Mouse (Mus musculus) embryonic facial prominence, embryonic 14.5 days (tissue): ENCODE results near the gene 9130023H24Rik. TPM values are rescaled to one million over a fixed set of nuclear protein-coding genes. Genes with fewer than 3 reads are reported as not detected.

Experiments used
- ATAC-seq: fragments of 200-750 bp; cut with Nextera tagmentation; 2 replicates; pipeline ENCODE4 v1.8.0; 2017; ENCODE audit warnings: low read depth, moderate number of reproducible peaks, moderate TSS enrichment
- DNase-seq: peaks from one replicate; pipeline ENCODE4 v3.0.0-alpha.2; 2015; ENCODE audit warnings: low spot score
- H3K27ac ChIP-seq: fragments of 300-500 bp; sonication (generic); replicated peaks from 2 replicates; pipeline ENCODE4 v1.5.1; 2014; ENCODE audit warnings: low read depth, mild to moderate bottlenecking, low read length, moderate library complexity
- H3K27me3 ChIP-seq: fragments of 300-500 bp; sonication (generic); replicated peaks from 2 replicates; pipeline ENCODE4 v1.6.1; 2014; ENCODE audit warnings: low read length; ENCODE audit not compliant: control insufficient read depth, insufficient read depth
- H3K36me3 ChIP-seq: fragments of 300-500 bp; sonication (generic); 2 replicates; pipeline ENCODE4 v1.6.1; 2014; ENCODE audit warnings: low read length, mixed read lengths; ENCODE audit not compliant: control insufficient read depth, insufficient read depth
- H3K4me1 ChIP-seq: fragments of 300-500 bp; sonication (generic); 2 replicates; pipeline ENCODE4 v1.6.1; 2014; ENCODE audit warnings: antibody characterized with exemption, low read length; ENCODE audit not compliant: control insufficient read depth, insufficient read depth
- H3K4me2 ChIP-seq: fragments of 300-500 bp; sonication (generic); 2 replicates; pipeline ENCODE4 v1.6.1; 2014; ENCODE audit warnings: low read depth, mild to moderate bottlenecking, low read length, moderate library complexity, mixed read lengths
- H3K4me3 ChIP-seq: fragments of 300-500 bp; sonication (generic); 2 replicates; pipeline ENCODE4 v1.5.1; 2014; ENCODE audit warnings: low read depth, mild to moderate bottlenecking, low read length
- H3K9ac ChIP-seq: fragments of 300-500 bp; sonication (generic); 2 replicates; pipeline ENCODE4 v1.6.1; 2014; ENCODE audit warnings: low read depth, mild to moderate bottlenecking, low read length, moderate library complexity, mixed read lengths
- H3K9me3 ChIP-seq: fragments of 300-500 bp; sonication (generic); 2 replicates; pipeline ENCODE4 v1.6.1; 2016; ENCODE audit warnings: low read length; ENCODE audit not compliant: control insufficient read depth
- WGBS: fragments of 180-500 bp; shearing (Covaris S2); extraction: QIAGEN DNeasy Blood & Tissue Kit; methylation state at CpG from one replicate; pipeline ENCODE4 v1.1.7; 2014; 5-methylcytosine and 5-hydroxymethylcytosine counted together
- polyA plus RNA-seq: library from polyadenylated mRNA; unstranded; fragments of >200 nt; fragmentation: Nextera tagmentation; extraction: Ambion mirVana; gene quantifications from 2 replicates; pipeline ENCODE4 v1.2.1, GENCODE M21; 2014

The 9130023H24Rik gene
- polyA plus RNA-seq, 1 experiment from 2014 or later = 8.4 TPM

DNA sequence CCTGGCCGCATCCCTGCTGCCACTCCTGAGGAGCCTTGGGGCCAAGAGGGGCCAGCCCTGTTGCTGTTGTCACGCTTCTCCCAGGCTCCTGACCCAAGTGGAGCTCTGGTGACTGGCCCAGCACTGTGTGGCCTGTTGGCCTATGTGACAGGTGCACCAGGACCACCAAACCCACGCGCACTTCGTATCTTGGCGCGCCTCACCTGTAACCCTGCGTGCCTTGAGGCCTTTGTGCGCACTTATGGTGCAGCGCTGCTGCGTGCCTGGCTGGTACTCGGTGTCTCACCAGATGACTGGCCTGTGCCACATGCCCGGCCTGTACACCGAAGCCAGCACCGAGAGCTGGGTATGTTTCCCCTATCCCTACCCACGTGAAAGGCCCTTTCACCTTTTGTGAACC lies 4.5 kb upstream of the 9130023H24Rik start:
- Histone ChIP-seq H3K9ac (no peak overlapping the region), H3K4me1 (peaks cover 8% of the 10 kb centered on the region; the same call in 1 of the 2 replicates), H3K4me2 (no peak overlapping the region), H3K36me3 (peaks cover 55% of the 10 kb centered on the region), H3K4me3 (no peak overlapping the region), H3K27me3 (no peaks in the 10 kb centered on the region), H3K27ac (no peak overlapping the region), H3K9me3 (no peaks in the 10 kb centered on the region)
- DNase-seq = no peak
- ATAC-seq = no peak
- 93% methylated on average over 16 of the region's 16 CpGs for WGBS

DNA sequence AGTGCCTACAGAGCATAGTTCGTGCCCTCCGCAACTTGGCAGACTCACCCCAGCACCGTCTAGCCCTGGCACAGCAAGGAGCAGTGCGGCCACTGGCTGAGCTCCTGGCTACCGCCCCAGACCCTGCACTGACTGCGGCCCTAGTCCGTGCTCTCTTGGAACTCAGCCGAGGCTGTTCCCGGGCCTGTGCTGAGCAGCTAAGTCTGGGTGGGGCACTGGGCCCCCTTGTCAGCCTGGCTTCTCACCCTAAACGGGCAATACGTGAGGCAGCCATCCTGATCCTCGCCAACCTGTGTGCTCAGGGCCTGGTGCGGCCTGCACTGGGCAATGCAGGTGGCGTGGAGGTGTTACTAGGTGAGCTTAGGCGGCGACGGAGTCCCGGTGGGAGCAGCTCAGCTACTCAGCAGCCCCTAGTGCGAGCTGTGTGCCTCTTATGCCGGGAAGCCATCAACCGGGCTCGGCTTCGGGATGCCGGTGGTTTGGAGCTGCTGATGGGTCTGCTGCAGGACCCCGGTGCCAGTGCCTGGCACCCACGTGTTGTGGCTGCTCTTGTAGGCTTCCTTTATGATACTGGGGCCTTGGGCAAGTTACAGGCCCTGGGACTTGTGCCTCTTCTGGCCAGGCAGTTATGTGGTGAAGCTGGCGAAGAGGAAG lies 2.4 kb upstream of the 9130023H24Rik start:
- 94% methylated on average over 26 of the region's 27 CpGs for WGBS
- DNase-seq (no peak), ATAC-seq (no peak)
- H3K36me3 ChIP-seq = peaks cover 53% of the 10 kb centered on the region
- H3K27me3 ChIP-seq = no peaks in the 10 kb centered on the region
- peaks cover 3% of the 10 kb centered on the region; the same call in 1 of the 2 replicates for H3K4me1 ChIP-seq
- no peak overlapping the region for H3K27ac ChIP-seq
- no peaks in the 10 kb centered on the region for H3K9me3 ChIP-seq
- no peak overlapping the region; the same call in 1 of the 2 replicates for H3K9ac ChIP-seq
- H3K4me2 ChIP-seq = no peak overlapping the region
- H3K4me3 ChIP-seq = no peak overlapping the region

DNA sequence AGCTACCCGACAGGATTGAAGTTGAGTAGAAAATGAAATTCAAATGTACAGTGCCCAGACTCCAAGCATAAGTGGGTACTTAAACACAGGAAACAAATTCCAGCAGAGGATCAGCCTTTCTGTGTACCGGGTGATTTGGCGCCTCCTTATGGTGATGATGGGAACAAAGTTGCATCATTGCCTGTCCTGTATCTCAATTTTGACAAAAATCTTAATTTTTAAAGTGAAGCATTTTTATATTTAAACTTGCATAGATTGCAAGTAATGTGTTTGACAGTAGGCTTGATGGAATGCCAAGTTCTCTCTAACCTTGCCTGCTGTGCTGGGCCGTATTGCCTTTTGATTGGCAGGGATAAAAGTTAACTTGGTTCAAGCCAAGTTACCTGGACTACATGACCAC lies 1.2 kb upstream of the 9130023H24Rik start:
- Histone ChIP-seq H3K36me3 (peaks cover 40% of the 10 kb centered on the region), H3K4me3 (peak overlapping the region; percentile 65), H3K27ac (peak overlapping the region; percentile 98), H3K4me2 (peak overlapping the region; percentile 73), H3K27me3 (no peaks in the 10 kb centered on the region), H3K9me3 (no peaks in the 10 kb centered on the region), H3K4me1 (peaks cover 3% of the 10 kb centered on the region; the same call in 1 of the 2 replicates), H3K9ac (peak overlapping the region; percentile 85)
- no peak for ATAC-seq
- 22% methylated on average over 4 of the region's 4 CpGs for WGBS
- peak; percentile 54 for DNase-seq

DNA sequence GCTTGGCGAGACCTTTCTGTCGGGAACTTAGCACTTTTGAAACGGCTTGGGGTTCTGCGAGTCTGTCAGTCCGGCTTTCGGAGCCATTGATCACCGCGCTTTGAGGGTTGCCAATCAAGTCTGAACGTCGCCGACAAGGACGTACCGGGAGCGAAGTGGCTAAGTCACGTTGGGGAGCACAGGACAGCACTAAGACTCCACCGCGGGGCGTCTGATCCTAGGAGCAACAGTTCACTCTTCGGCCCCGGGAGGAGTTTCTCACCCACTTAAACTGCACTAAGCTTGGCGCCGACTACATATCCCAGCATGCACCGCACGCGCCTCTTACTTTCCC lies 271 bp downstream of the 9130023H24Rik start:
- Histone ChIP-seq H3K4me3 (peak overlapping the region; percentile 65), H3K4me2 (peak overlapping the region; percentile 69), H3K9me3 (no peaks in the 10 kb centered on the region), H3K4me1 (peaks cover 3% of the 10 kb centered on the region; the same call in 1 of the 2 replicates), H3K27me3 (no peaks in the 10 kb centered on the region), H3K36me3 (peaks cover 31% of the 10 kb centered on the region), H3K27ac (peak overlapping the region; percentile 98), H3K9ac (peak overlapping the region; percentile 85)
- DNase-seq = no peak
- WGBS = under 1% methylated on average over 25 of the region's 25 CpGs
- ATAC-seq = no peak

DNA sequence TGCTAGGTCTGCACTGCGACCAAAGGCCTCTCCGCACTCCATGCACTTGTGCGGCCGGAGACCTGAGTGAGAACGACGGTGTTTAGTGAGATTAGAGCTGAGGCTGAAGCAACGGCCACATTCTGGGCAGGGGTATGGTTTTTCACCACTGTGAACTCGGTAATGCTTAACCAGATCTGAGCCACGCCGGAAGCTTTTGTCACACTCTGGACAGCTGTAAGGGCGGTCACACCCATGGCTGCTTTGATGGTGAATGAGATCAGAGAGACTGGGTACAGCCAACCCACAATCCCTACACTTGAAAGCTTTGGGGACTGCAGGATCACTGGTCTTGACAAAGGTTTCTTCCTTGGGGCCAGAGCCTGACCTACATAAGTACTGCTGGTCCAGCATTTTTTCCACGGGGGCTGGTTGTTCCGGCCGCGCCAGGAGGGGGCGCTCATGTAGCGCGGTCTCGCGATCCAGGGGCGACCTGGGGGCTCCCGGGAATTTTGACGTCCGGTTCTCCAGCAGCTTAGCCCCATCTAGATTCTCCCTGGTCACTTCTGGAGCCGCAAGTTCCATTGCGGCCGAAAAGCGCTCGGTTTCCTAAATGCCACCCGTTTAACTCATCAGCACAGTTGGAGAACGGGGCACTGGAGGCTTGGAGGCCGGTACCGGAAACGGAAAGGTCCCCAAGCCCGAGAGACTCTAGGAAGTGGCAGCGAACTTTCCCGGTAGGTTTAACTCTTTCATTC lies 807 bp downstream of the 9130023H24Rik start, which contains the start of gene Armc5:
Armc5 (plus strand) TSS at position 487 of the 737 bp plus-strand sequence.
- Histone ChIP-seq H3K27me3 (no peaks in the 10 kb centered on the region), H3K4me2 (peak within 1 kb of the TSS; percentile 69), H3K9me3 (no peaks in the 10 kb centered on the region), H3K36me3 (peaks cover 26% of the 10 kb centered on the region), H3K27ac (peak within 1 kb of the TSS; percentile 98), H3K4me3 (peak within 1 kb of the TSS; percentile 65), H3K4me1 (peaks cover 3% of the 10 kb centered on the region; the same call in 1 of the 2 replicates), H3K9ac (peak within 1 kb of the TSS; percentile 85)
- peak; percentile 75 for DNase-seq
- WGBS = 26% methylated on average over 36 of the region's 37 CpGs
- ATAC-seq = peak; percentile 20; the same call in 1 of the 2 replicates

DNA sequence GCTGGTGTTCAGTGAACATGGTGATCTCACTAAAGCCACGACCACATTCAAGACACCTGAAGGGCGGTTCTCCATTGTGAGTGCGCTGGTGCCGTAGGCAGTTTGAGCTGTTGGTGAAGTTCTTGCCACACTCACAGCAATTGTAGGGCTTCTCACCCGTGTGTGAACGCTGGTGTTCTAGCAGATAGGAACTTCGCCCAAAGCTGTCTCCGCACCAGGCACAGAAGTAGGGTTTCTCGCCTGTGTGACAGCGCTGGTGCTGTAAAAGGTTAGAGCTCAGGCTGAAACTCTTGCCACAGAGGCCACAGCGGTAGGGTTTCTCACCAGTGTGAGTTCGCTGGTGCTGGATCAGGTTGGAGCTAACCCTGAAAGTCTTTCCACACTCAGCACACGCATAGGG lies 1.4 kb downstream of the 9130023H24Rik start:
- WGBS = 97% methylated on average over 13 of the region's 13 CpGs
- ATAC-seq (no peak), DNase-seq (no peak)
- peaks cover 20% of the 10 kb centered on the region for H3K36me3 ChIP-seq
- H3K9ac ChIP-seq = no peak overlapping the region
- H3K4me3 ChIP-seq = no peak overlapping the region
- H3K27ac ChIP-seq = no peak overlapping the region
- H3K4me2 ChIP-seq = peak overlapping the region; percentile 69
- H3K9me3 ChIP-seq = no peaks in the 10 kb centered on the region
- peaks cover 3% of the 10 kb centered on the region; the same call in 1 of the 2 replicates for H3K4me1 ChIP-seq
- no peaks in the 10 kb centered on the region for H3K27me3 ChIP-seq

DNA sequence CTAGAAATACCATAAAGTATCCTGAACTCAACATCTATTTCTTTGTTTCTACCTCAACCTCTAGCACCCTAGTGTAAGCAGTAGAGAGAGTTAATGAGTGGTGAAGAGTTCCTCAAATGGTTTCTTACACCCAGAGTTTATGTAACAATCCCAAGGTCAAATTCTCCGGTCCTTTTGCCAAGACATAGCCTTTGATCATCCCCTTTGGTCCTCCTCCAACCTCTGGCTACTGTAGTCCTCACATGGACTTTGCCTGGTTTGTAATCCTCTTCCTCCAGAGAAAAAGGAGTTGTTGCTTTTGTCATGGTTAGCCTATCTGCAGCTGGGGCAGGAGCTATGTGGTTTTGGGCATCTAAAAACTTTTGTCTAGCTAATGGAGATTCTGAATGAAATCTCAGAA lies 2.4 kb downstream of the 9130023H24Rik start:
- DNase-seq (no peak), ATAC-seq (no peak)
- Histone ChIP-seq H3K27me3 (no peaks in the 10 kb centered on the region), H3K27ac (no peak overlapping the region), H3K36me3 (peaks cover 11% of the 10 kb centered on the region), H3K9ac (no peak overlapping the region), H3K4me1 (peaks cover 3% of the 10 kb centered on the region; the same call in 1 of the 2 replicates), H3K4me3 (no peak overlapping the region), H3K4me2 (no peak overlapping the region), H3K9me3 (no peaks in the 10 kb centered on the region)
- WGBS = 100% methylated on average over 1 of the region's 1 CpGs

DNA sequence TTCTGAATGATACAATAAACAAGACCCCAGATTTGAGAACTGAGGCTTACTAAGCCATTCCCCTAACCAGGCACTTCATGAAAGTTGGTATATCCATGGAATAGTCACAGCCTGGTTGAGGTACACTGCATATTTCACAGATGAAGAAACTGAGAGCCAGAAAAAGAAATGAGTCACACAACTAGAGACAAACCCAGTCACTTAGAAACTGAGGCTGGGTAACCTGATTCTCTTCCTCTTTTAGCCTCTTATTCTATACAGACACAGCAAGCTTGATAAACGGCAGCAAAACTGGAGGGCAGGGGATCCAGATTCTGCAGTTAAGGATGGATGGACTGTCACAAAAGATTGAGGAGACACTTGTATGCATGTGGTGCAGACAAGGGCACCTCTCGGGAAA lies 3.0 kb downstream of the 9130023H24Rik start:
- DNase-seq (no peak), ATAC-seq (no peak)
- H3K4me3 ChIP-seq = no peak overlapping the region
- 81% methylated on average over 2 of the region's 2 CpGs for WGBS
- no peak overlapping the region for H3K9ac ChIP-seq
- no peaks in the 10 kb centered on the region for H3K9me3 ChIP-seq
- H3K36me3 ChIP-seq = peaks cover 4% of the 10 kb centered on the region; the same call in 1 of the 2 replicates
- no peak overlapping the region for H3K4me2 ChIP-seq
- no peaks in the 10 kb centered on the region for H3K27me3 ChIP-seq
- peaks cover 3% of the 10 kb centered on the region; the same call in 1 of the 2 replicates for H3K4me1 ChIP-seq
- no peak overlapping the region for H3K27ac ChIP-seq
